ENCODE assay signal across 9 mouse cellular contexts in the genomic region with DNA sequence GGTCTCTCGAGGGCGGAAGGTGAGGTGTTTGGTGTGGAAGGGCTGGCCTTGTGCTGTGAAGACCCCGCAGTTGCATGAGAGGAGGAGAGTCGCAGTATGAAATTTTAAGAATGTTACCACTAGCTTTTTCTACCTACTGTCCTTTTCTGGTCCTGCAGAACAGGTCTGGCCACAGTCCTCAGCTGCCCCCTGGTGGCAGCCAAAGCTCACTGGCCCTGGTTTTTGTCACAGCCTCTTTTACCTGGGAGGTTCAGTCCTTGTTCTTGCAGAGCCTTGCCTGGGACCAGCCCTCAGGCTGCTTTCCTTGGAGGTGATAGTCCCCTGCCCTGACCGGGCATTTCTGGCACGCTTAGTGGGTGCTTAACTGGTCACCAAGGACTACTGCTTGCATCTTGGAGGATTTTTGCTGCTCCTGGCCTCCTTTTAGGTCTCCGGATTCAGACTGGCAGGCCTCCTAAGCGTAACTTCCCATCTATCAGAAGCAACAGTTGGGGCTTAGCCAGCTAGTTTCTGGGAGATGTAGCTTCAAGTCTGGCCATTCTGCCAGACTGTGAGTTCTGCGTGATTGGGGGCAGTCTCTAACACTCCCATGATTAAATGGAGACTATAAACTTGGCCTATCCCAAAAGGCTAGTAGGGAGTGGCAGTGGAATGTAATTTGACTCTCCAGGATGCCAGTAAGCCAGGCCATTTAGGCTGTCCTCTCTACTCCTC. TPM values are rescaled to one million over a fixed set of nuclear protein-coding genes. Genes with fewer than 3 reads are reported as not detected.
DNase-seq lines count a peak whose midpoint lies in the region; ATAC-seq and TF ChIP-seq lines count a peak whose summit lies in the region.
"Had no signal": no experiment of that assay in that cellular context is flagged by ENCODE, and none has a peak within 500 bp of the region (broad histone marks: within the 10 kb centered on the region; RNA-seq: fewer than 3 reads in every experiment).

No protein-coding gene starts in this region.

- peak; percentile 94 to 98 (median 98); a peak in 5 of 6 replicates for TF ChIP-seq CTCF in MEL (IDR thresholded peaks at IDR 0.05 in 2 of 3, conservative IDR thresholded peaks at IDR 0.05 in 1 of 3; ENCODE audit: control insufficient read depth in 1 of 3, insufficient read depth in 1 of 3, low read depth in 2 of 3, low read length in 3 of 3, poor library complexity in 1 of 3, severe bottlenecking in 1 of 3)

- no peaks in the 10 kb centered on the region for H3K79me2 ChIP-seq in MEL (ENCODE audit: control insufficient read depth, insufficient read depth, low read length, poor library complexity)

- no peak overlapping the region for H3K9ac ChIP-seq in MEL (ENCODE audit: control insufficient read depth, low read depth, low read length, poor library complexity, severe bottlenecking)
- H3K9ac ChIP-seq in hindbrain, embryonic 13.5 days = peak overlapping the region; percentile 39; the same call in 1 of the 2 replicates

- 60% methylated on average over 9 of the region's 9 CpGs for WGBS in hindbrain, embryonic 13.5 days

- TF ChIP-seq POLR2A in MEL (IDR thresholded peaks at IDR 0.05; ENCODE audit: control insufficient read depth in 1 of 2, insufficient read depth in 1 of 2, low read depth in 1 of 2, low read length in 2 of 2, poor library complexity in 1 of 2) = no peak

- no peaks in the 10 kb centered on the region for H3K9me3 ChIP-seq in MEL (replicated peaks; ENCODE audit: insufficient read depth, low read length)
- no peaks in the 10 kb centered on the region for H3K9me3 ChIP-seq in hindbrain, embryonic 13.5 days

- H3K4me1 ChIP-seq in MEL (ENCODE audit: control insufficient read depth in 1 of 2, insufficient read depth in 2 of 2, low read length in 2 of 2) = no peaks in the 10 kb centered on the region
- H3K4me1 ChIP-seq in hindbrain, embryonic 13.5 days (replicated peaks) = peaks cover 53% of the 10 kb centered on the region

- H3K4me2 ChIP-seq in hindbrain, embryonic 13.5 days = no peak overlapping the region

- ATAC-seq in hindbrain, embryonic 13.5 days (ENCODE audit: low FRiP score) = 0 out of 2 replicates have a peak, but pooled peaks have one; percentile 26

- TF ChIP-seq RAD21 in MEL (IDR thresholded peaks at IDR 0.05; ENCODE audit: low read depth, low read length) = peak; percentile 99

- TF ChIP-seq EP300 in MEL (IDR thresholded peaks at IDR 0.05; ENCODE audit: low read depth in 1 of 2, low read length in 2 of 2) = no peak

- H3K4me3 ChIP-seq in MEL (ENCODE audit: control insufficient read depth in 1 of 2, insufficient read depth in 1 of 2, low read depth in 2 of 2, low read length in 2 of 2) = no peak overlapping the region
- H3K4me3 ChIP-seq in hindbrain, embryonic 13.5 days = no peak overlapping the region

- peak; percentile 85 for DNase-seq in MEL (ENCODE audit: low read depth, low spot score)
- DNase-seq in cerebellum, adult 18-20 months = peak; percentile 87 to 92
- DNase-seq in forelimb bud, embryonic 11.5 days (ENCODE audit: low read depth, low spot score) = peak; percentile 86
- peak; percentile 77 to 78 for DNase-seq in layer of hippocampus, postnatal 14 days (ENCODE audit: low spot score in 2 of 2)
- peak; percentile 92 for DNase-seq in lung, postnatal 36 days
- peak; percentile 84 for DNase-seq in retina, postnatal 1 day
- DNase-seq in thymus, postnatal 4 days = peak; percentile 91

- H3K36me3 ChIP-seq in MEL (ENCODE audit: control insufficient read depth in 1 of 2, insufficient read depth in 2 of 2, low read length in 2 of 2) = no peaks in the 10 kb centered on the region
- peaks cover 35% of the 10 kb centered on the region for H3K36me3 ChIP-seq in hindbrain, embryonic 13.5 days

- no peak overlapping the region for H3K27ac ChIP-seq in MEL (ENCODE audit: control insufficient read depth, low read depth, low read length)
- H3K27ac ChIP-seq in hindbrain, embryonic 13.5 days = 0 out of 2 replicates have a peak overlapping the region, but pooled peaks have one; percentile 19
- H3K27ac ChIP-seq: macrophage had no signal

- H3K27me3 ChIP-seq in MEL (ENCODE audit: control insufficient read depth in 1 of 2, insufficient read depth in 2 of 2, low read length in 2 of 2) = no peaks in the 10 kb centered on the region
- no peaks in the 10 kb centered on the region for H3K27me3 ChIP-seq in hindbrain, embryonic 13.5 days

TF ChIP-seq in MEL, 35 proteins besides CTCF, POLR2A, EP300 and RAD21:
- TF ChIP-seq ZC3H11A (IDR thresholded peaks at IDR 0.05; ENCODE audit: low read depth, low read length) (peak; percentile 97), SMC3 (IDR thresholded peaks at IDR 0.05; ENCODE audit: low read depth, low read length) (peak; percentile 98), RCOR1 (IDR thresholded peaks at IDR 0.05; ENCODE audit: low read depth, low read length) (no peak)

RNA-seq across cellular contexts. Expression of a gene that starts 13.5 kb away (rescaled TPM):
- 0.42 and 0.62 TPM in 2 replicates for total RNA-seq in MEL (2012; rRNA removed)
- polyA plus RNA-seq in MEL (2012; ENCODE audit: insufficient read depth in 1 of 2, insufficient read length in 2 of 2, low read depth in 1 of 2, low replicate concordance in 2 of 2, missing spikeins in 1 of 2) = 1 to 10 TPM in 1 of 2 experiments, not detected in 1; 5.0 TPM
- 21.8 and 22.5 TPM in 2 replicates for polyA plus RNA-seq in hindbrain, embryonic 13.5 days (2015; fragmentation: Nextera tagmentation; extraction: Ambion mirVana)
- 10 to 100 TPM; 19.8 to 30.5 TPM for total RNA-seq in layer of hippocampus, postnatal 14 days (2021)

RNA-seq across cellular contexts. Expression of a gene that starts 16.8 kb away (rescaled TPM):
- total RNA-seq in MEL (2012; rRNA removed) = 115 and 121 TPM in 2 replicates
- polyA plus RNA-seq in MEL (2012; ENCODE audit: insufficient read depth in 1 of 2, insufficient read length in 2 of 2, low read depth in 1 of 2, low replicate concordance in 2 of 2, missing spikeins in 1 of 2) = 10 to 100 TPM in 1 of 2 experiments, not detected in 1; 13.6 TPM
- 169 and 188 TPM in 2 replicates for polyA plus RNA-seq in hindbrain, embryonic 13.5 days (2015; fragmentation: Nextera tagmentation; extraction: Ambion mirVana)
- total RNA-seq in layer of hippocampus, postnatal 14 days (2021) = 10 to 100 TPM; 69.5 to 80.1 TPM

RNA-seq across cellular contexts. Expression of a gene that starts 31.8 kb away (rescaled TPM):
- total RNA-seq in MEL (2012; rRNA removed) = 0.16 and 0.19 TPM in 2 replicates
- 1 to 10 TPM in 1 of 2 experiments, not detected in 1; 3.1 TPM for polyA plus RNA-seq in MEL (2012; ENCODE audit: insufficient read depth in 1 of 2, insufficient read length in 2 of 2, low read depth in 1 of 2, low replicate concordance in 2 of 2, missing spikeins in 1 of 2)
- polyA plus RNA-seq in hindbrain, embryonic 13.5 days (2015; fragmentation: Nextera tagmentation; extraction: Ambion mirVana) = 6.3 and 7.3 TPM in 2 replicates
- 1 to 10 TPM; 6.4 to 9.0 TPM for total RNA-seq in layer of hippocampus, postnatal 14 days (2021)

RNA-seq across cellular contexts. Expression of a gene that starts 31.8 kb away (rescaled TPM):
- 90.7 and 94.3 TPM in 2 replicates for total RNA-seq in MEL (2012; rRNA removed)
- polyA plus RNA-seq in MEL (2012; ENCODE audit: insufficient read depth in 1 of 2, insufficient read length in 2 of 2, low read depth in 1 of 2, low replicate concordance in 2 of 2, missing spikeins in 1 of 2) = 10 to 100 TPM in 1 of 2 experiments, not detected in 1; 91.8 TPM
- 52.7 and 54.8 TPM in 2 replicates for polyA plus RNA-seq in hindbrain, embryonic 13.5 days (2015; fragmentation: Nextera tagmentation; extraction: Ambion mirVana)
- 10 to 100 TPM; 61.0 to 66.2 TPM for total RNA-seq in layer of hippocampus, postnatal 14 days (2021)

RNA-seq across cellular contexts. Expression of a gene that starts 48.3 kb away (rescaled TPM):
- 26.2 and 26.3 TPM in 2 replicates for total RNA-seq in MEL (2012; rRNA removed)
- 100 to 1,000 TPM in 1 of 2 experiments, 10 to 100 TPM in 1; 40.3 to 217 TPM for polyA plus RNA-seq in MEL (2012; ENCODE audit: insufficient read depth in 1 of 2, insufficient read length in 2 of 2, low read depth in 1 of 2, low replicate concordance in 2 of 2, missing spikeins in 1 of 2)
- 9.6 and 10.0 TPM in 2 replicates for polyA plus RNA-seq in hindbrain, embryonic 13.5 days (2015; fragmentation: Nextera tagmentation; extraction: Ambion mirVana)
- total RNA-seq in layer of hippocampus, postnatal 14 days (2021) = 1 to 10 TPM; 3.2 to 4.5 TPM

Comparison
In these comparisons a context has a peak if more than half of its experiments do, and no peak if none do; other contexts are left out.
1. RNA of a gene that starts 13.5 kb away (total RNA-seq): 19.8 to 30.5 TPM in layer of hippocampus, postnatal 14 days; 0.42 to 0.62 TPM in MEL; every median in the first group is over 10 times any median in the second.
2. Peak in every context shown above with its lines, with median percentiles within 50 percentile points of each other: DNase-seq.